Mouse (Mus musculus): ENCODE results near the gene Kif5c. TPM values are rescaled to one million over a fixed set of nuclear protein-coding genes. Genes with fewer than 3 reads are reported as not detected.

The Kif5c gene
- polyA plus RNA-seq, 1 experiment from 2014 or later = 3.7 TPM

- H3K4me2 ChIP-seq = no peak overlapping the region
- 69% methylated on average over 3 of the region's 3 CpGs for whole genome bisulfite sequencing
- H3K4me3 ChIP-seq = no peak overlapping the region
- no peak overlapping the region for H3K9ac ChIP-seq
- H3K4me1 ChIP-seq = peaks cover 19% of the 10 kb centered on the region
- H3K27me3 ChIP-seq = no peaks in the 10 kb centered on the region
- no peak for ATAC-seq (ENCODE audit: insufficient number of reproducible peaks, low FRiP score, low TSS enrichment, low read depth)
- no peak overlapping the region for H3K27ac ChIP-seq
- no peaks in the 10 kb centered on the region for H3K36me3 ChIP-seq
- no peaks in the 10 kb centered on the region for H3K9me3 ChIP-seq
Observed at GRCm38 (mm10) chr2:49815696-49816320, 196.7 kb downstream of the Kif5c start.

GRCm38 (mm10) chr2:49816549-49816948 lies 197.5 kb downstream of the Kif5c start:
- no peak overlapping the region for H3K9ac ChIP-seq
- peaks cover 14% of the 10 kb centered on the region for H3K4me1 ChIP-seq
- H3K27me3 ChIP-seq = no peaks in the 10 kb centered on the region
- no peak overlapping the region for H3K4me3 ChIP-seq
- WGBS = 86% methylated on average over 5 of the region's 5 CpGs
- no peaks in the 10 kb centered on the region for H3K9me3 ChIP-seq
- H3K4me2 ChIP-seq = no peak overlapping the region
- H3K36me3 ChIP-seq = no peaks in the 10 kb centered on the region
- no peak for ATAC-seq (ENCODE audit: insufficient number of reproducible peaks, low FRiP score, low TSS enrichment, low read depth)
- H3K27ac ChIP-seq = no peak overlapping the region

GRCm38 (mm10) chr2:49817151-49817550 lies 198.1 kb downstream of the Kif5c start:
- Histone ChIP-seq H3K27ac (no peak overlapping the region), H3K36me3 (no peaks in the 10 kb centered on the region), H3K4me1 (peaks cover 8% of the 10 kb centered on the region), H3K9ac (no peak overlapping the region), H3K4me3 (no peak overlapping the region), H3K9me3 (no peaks in the 10 kb centered on the region), H3K27me3 (no peaks in the 10 kb centered on the region), H3K4me2 (no peak overlapping the region)
- WGBS = 68% methylated on average over 3 of the region's 3 CpGs
- ATAC-seq (ENCODE audit: insufficient number of reproducible peaks, low FRiP score, low TSS enrichment, low read depth) = no peak

- Histone ChIP-seq H3K4me3 (no peak overlapping the region), H3K27me3 (no peaks in the 10 kb centered on the region), H3K4me2 (no peak overlapping the region), H3K4me1 (peaks cover 4% of the 10 kb centered on the region; the same call in 1 of the 2 replicates), H3K27ac (no peak overlapping the region), H3K9me3 (no peaks in the 10 kb centered on the region), H3K36me3 (no peaks in the 10 kb centered on the region), H3K9ac (no peak overlapping the region)
- WGBS = 84% methylated on average over 5 of the region's 5 CpGs
- no peak for ATAC-seq (ENCODE audit: insufficient number of reproducible peaks, low FRiP score, low TSS enrichment, low read depth)
Observed at GRCm38 (mm10) chr2:49818126-49818525, 199.0 kb downstream of the Kif5c start.

GRCm38 (mm10) chr2:49822312-49822711 lies 203.2 kb downstream of the Kif5c start:
- H3K9ac ChIP-seq = no peak overlapping the region
- WGBS = 80% methylated on average over 1 of the region's 1 CpGs
- H3K36me3 ChIP-seq = no peaks in the 10 kb centered on the region

More at GRCm38 (mm10) chr2:49822312-49822711, 203.2 kb downstream of the Kif5c start:
- Histone ChIP-seq H3K4me3 (no peak overlapping the region), H3K27me3 (no peaks in the 10 kb centered on the region), H3K4me2 (no peak overlapping the region), H3K27ac (no peak overlapping the region), H3K4me1 (peaks cover 3% of the 10 kb centered on the region; the same call in 1 of the 2 replicates), H3K9me3 (no peaks in the 10 kb centered on the region)
- no peak for ATAC-seq (ENCODE audit: insufficient number of reproducible peaks, low FRiP score, low TSS enrichment, low read depth)

Other genes with a start within 250 kb of the Kif5c start
- gene Epc2, start 167.8 kb upstream of the Kif5c start, polyA plus RNA-seq (2015; fragmentation: Nextera tagmentation; extraction: Ambion mirVana) = 5.9 and 6.2 TPM in 2 replicates
- 15.8 and 18.7 TPM in 2 replicates for gene Lypd6b, start 168.4 kb downstream of the Kif5c start, polyA plus RNA-seq (2015; fragmentation: Nextera tagmentation; extraction: Ambion mirVana)